Mouse (Mus musculus) CH12.LX (cell line): Measurements from ENCODE around the gene Efs.

Experiments
- CTCF ChIP-seq, 2 experiments: IDR thresholded peaks in 1 of 2; conservative IDR thresholded peaks in 1 of 2; 2 replicates each; pipeline ENCODE4 v1.5.1; 2011 to 2012; ENCODE audit warnings: low read depth in 2 of 2, low read length in 2 of 2, improper control_type of control experiment in 1 of 2, inconsistent platforms in 1 of 2, mild to moderate bottlenecking in 1 of 2, moderate library complexity in 1 of 2
- EP300 ChIP-seq: IDR thresholded peaks from 2 replicates; pipeline ENCODE4 v1.6.1; 2011; ENCODE audit warnings: low read length, improper control_type of control experiment
- ETS1 ChIP-seq: conservative IDR thresholded peaks from 2 replicates; pipeline ENCODE4 v1.6.1; 2012; ENCODE audit warnings: low read depth, mild to moderate bottlenecking, inconsistent platforms, low read length, improper control_type of control experiment, moderate library complexity
- HCFC1 ChIP-seq: IDR thresholded peaks from 2 replicates; pipeline ENCODE4 v1.6.1; 2012; ENCODE audit warnings: low read depth, mild to moderate bottlenecking, inconsistent platforms, low read length, improper control_type of control experiment
- JUND ChIP-seq: conservative IDR thresholded peaks from 2 replicates; pipeline ENCODE4 v1.6.1; 2011; ENCODE audit warnings: low read depth, low read length, improper control_type of control experiment
- MAX ChIP-seq: IDR thresholded peaks from 2 replicates; pipeline ENCODE4 v1.6.1; 2011; ENCODE audit warnings: low read length, improper control_type of control experiment
- MYC ChIP-seq: IDR thresholded peaks from 2 replicates; pipeline ENCODE4 v1.6.1; 2011; ENCODE audit warnings: low read depth, mild to moderate bottlenecking, improper control_type of control experiment, low read length
- PAX5 ChIP-seq: IDR thresholded peaks from 2 replicates; pipeline ENCODE4 v1.6.1; 2012; ENCODE audit warnings: low read length, inconsistent platforms, mixed read lengths
- POLR2A ChIP-seq: IDR thresholded peaks from 2 replicates; pipeline ENCODE4 v1.6.1; 2011; ENCODE audit warnings: low read depth, mild to moderate bottlenecking, improper control_type of control experiment, low read length
- POLR2AphosphoS2 ChIP-seq: IDR thresholded peaks from 2 replicates; pipeline ENCODE4 v1.6.1; 2011; ENCODE audit warnings: low read depth, low read length, improper control_type of control experiment
- RCOR1 ChIP-seq: conservative IDR thresholded peaks from 2 replicates; pipeline ENCODE4 v1.6.1; 2012; ENCODE audit warnings: low read depth, mild to moderate bottlenecking, inconsistent platforms, low read length, improper control_type of control experiment
- TCF12 ChIP-seq: IDR thresholded peaks from 2 replicates; pipeline ENCODE4 v1.6.1; 2014; ENCODE audit warnings: low read depth, mild to moderate bottlenecking, inconsistent platforms, low read length, improper control_type of control experiment
- USF2 ChIP-seq: conservative IDR thresholded peaks from 2 replicates; pipeline ENCODE4 v1.6.1; 2011; ENCODE audit warnings: low read depth, low read length, improper control_type of control experiment
- ZNF384 ChIP-seq: IDR thresholded peaks from 2 replicates; pipeline ENCODE4 v1.6.1; 2012; ENCODE audit warnings: low read depth, low read length, improper control_type of control experiment, inconsistent platforms

DNA sequence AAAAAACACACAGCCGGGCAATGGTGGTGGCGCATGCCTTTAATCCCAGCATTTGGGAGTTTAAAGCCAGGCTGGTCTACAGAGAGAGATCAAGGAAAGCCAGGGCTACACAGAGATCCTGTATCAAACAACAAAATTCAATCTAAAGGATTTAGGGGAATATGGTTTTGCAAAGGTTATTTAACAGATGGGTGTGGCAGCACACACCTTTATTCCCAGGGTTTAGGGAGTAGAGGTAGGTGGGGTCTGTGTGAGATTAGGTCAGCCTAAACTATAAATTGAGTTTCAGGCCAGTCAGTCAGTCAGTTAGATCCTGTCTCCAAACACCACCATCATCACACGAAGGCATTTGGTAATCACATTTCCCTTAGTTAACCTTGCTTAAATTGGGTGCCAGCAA, 33.7 kb downstream of the Efs start, which contains the start of gene Pabpn1:
- TF ChIP-seq CTCF (conservative IDR thresholded peaks at IDR 0.05 in 1 of 2, IDR thresholded peaks at IDR 0.05 in 1 of 2; ENCODE audit: low read depth in 2 of 2, low read length in 2 of 2): no peak
- no peak for TF ChIP-seq POLR2A
- TF ChIP-seq MAX: no peak
- no peak for TF ChIP-seq PAX5
- TF ChIP-seq ZNF384: no peak
- no peak for TF ChIP-seq POLR2AphosphoS2
- TF ChIP-seq HCFC1: no peak
- TF ChIP-seq TCF12: no peak
- TF ChIP-seq USF2: no peak
- no peak for TF ChIP-seq JUND
- TF ChIP-seq ETS1: no peak
- TF ChIP-seq MYC: no peak
- no peak for TF ChIP-seq EP300
- no peak for TF ChIP-seq RCOR1
